11 mouse cellular contexts compared by ENCODE assay signal in the genomic region with DNA sequence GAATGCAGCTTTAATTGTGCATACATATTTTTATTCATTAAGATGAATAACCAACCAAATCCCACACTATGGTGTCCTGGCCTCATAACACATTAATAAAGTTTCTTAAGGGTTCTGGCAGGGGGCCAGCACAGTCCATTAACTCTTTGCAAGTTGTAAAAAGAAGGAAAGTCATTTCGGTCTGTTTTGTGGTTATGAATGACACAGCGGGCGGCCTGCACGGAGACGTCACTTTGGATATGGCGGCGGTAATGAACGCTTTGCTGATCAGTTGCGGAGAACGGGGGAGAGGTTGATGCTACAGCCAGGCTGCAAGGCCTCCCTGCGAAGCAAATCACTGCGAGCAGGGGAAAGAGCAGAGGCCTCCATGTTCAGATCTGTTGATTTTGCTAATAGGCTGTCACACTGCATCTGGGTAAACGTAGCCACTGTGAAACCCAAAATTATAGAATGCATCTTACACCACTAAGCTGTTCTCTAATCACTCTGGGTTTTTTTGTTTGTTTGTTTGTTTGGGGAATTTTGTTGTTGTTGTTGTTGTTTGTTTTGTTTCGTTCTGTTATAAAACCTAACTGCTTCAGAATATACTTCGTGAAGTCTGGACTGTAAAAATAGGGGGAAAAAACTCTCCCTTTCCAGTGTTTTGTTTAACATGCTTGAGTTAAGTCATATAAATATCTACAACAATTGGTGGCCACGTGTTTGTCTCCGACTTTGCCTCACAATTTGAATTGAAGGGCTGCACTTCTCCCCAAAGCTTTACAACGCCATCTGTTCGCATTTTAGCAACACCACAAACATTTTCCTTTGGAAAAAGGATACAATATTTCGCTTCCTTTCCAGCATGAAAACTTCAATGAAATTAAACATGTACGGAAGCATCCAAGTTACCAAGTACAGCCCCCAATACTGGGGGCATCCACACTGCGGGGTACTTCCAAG.
DNase-seq lines count a peak whose midpoint lies in the region; ATAC-seq lines count a peak whose summit lies in the region.
"Had no signal": no experiment of that assay in that cellular context is flagged by ENCODE, and none has a peak within 500 bp of the region (broad histone marks: within the 10 kb centered on the region; RNA-seq: fewer than 3 reads in every experiment).

No protein-coding gene starts in this region.

- no peaks in the 10 kb centered on the region for H3K9me3 ChIP-seq in kidney, embryonic 15.5 days (replicated peaks)
- no peaks in the 10 kb centered on the region for H3K9me3 ChIP-seq in forebrain, embryonic 11.5 days (ENCODE audit: control insufficient read depth, low read length)
- no peaks in the 10 kb centered on the region for H3K9me3 ChIP-seq in midbrain, embryonic 10.5 days (replicated peaks)
- no peaks in the 10 kb centered on the region for H3K9me3 ChIP-seq in liver, embryonic 12.5 days (replicated peaks)

- no peak overlapping the region for H3K4me3 ChIP-seq in kidney, embryonic 15.5 days (replicated peaks)
- H3K4me3 ChIP-seq in forebrain, embryonic 11.5 days (ENCODE audit: low read depth, low read length): no peak overlapping the region
- H3K4me3 ChIP-seq in midbrain, embryonic 10.5 days: no peak overlapping the region
- H3K4me3 ChIP-seq in liver, embryonic 12.5 days: no peak overlapping the region

- no peak for ATAC-seq in kidney, embryonic 15.5 days (replicated peaks; ENCODE audit: low FRiP score)
- ATAC-seq in forebrain, embryonic 11.5 days (replicated peaks; ENCODE audit: low FRiP score): peak; percentile 70
- no peak for ATAC-seq in liver, embryonic 12.5 days

- no peaks in the 10 kb centered on the region for H3K36me3 ChIP-seq in kidney, embryonic 15.5 days
- H3K36me3 ChIP-seq in forebrain, embryonic 11.5 days (ENCODE audit: control insufficient read depth, insufficient read depth, low read length): no peaks in the 10 kb centered on the region
- H3K36me3 ChIP-seq in midbrain, embryonic 10.5 days: no peaks in the 10 kb centered on the region
- H3K36me3 ChIP-seq in liver, embryonic 12.5 days: no peaks in the 10 kb centered on the region

- 58% methylated on average over 22 of the region's 22 CpGs for WGBS in kidney, embryonic 15.5 days
- WGBS in forebrain, embryonic 11.5 days: 40% methylated on average over 22 of the region's 22 CpGs
- 70% methylated on average over 22 of the region's 22 CpGs for WGBS in midbrain, embryonic 10.5 days
- 74% methylated on average over 22 of the region's 22 CpGs for WGBS in liver, embryonic 12.5 days (ENCODE audit: insufficient replicate concordance)

- peaks cover 51% of the 10 kb centered on the region for H3K4me1 ChIP-seq in kidney, embryonic 15.5 days
- peaks cover 14% of the 10 kb centered on the region for H3K4me1 ChIP-seq in forebrain, embryonic 11.5 days (replicated peaks; ENCODE audit: control insufficient read depth, insufficient read depth, low read length)
- peaks cover 26% of the 10 kb centered on the region for H3K4me1 ChIP-seq in midbrain, embryonic 10.5 days
- H3K4me1 ChIP-seq in liver, embryonic 12.5 days: 0 out of 2 replicates have a peak, but pooled peaks cover 10% of the 10 kb centered on the region

- H3K27ac ChIP-seq in kidney, embryonic 15.5 days: peak overlapping the region; percentile 6; the same call in 1 of the 2 replicates
- no peak overlapping the region for H3K27ac ChIP-seq in forebrain, embryonic 11.5 days (ENCODE audit: low read depth, low read length)
- H3K27ac ChIP-seq in midbrain, embryonic 10.5 days (replicated peaks): 0 out of 2 replicates have a peak overlapping the region, but pooled peaks have one; percentile 9
- no peak overlapping the region for H3K27ac ChIP-seq in liver, embryonic 12.5 days

- no peak overlapping the region for H3K9ac ChIP-seq in kidney, embryonic 15.5 days
- H3K9ac ChIP-seq in forebrain, embryonic 11.5 days (ENCODE audit: low read length): no peak overlapping the region
- H3K9ac ChIP-seq in liver, embryonic 12.5 days: no peak overlapping the region

- no peak for DNase-seq in kidney, adult 18-20 months
- DNase-seq in R1 (ENCODE audit: low read depth, low spot score): peak; percentile 40
- DNase-seq in forebrain, embryonic 11.5 days (ENCODE audit: low spot score): peak; percentile 83
- DNase-seq in midbrain, embryonic 10.5 days (ENCODE audit: low spot score): peak; percentile 34
- no peak for DNase-seq in spleen, postnatal 36 days (ENCODE audit: low spot score in 2 of 2)
- no peak for DNase-seq in adrenal gland, adult 18-20 months (ENCODE audit: low spot score in 2 of 2)
- DNase-seq: layer of hippocampus, postnatal 36 days; thymus, adult 18-20 months had no signal

- H3K4me2 ChIP-seq in kidney, embryonic 15.5 days: peak overlapping the region; percentile 27; the same call in 1 of the 2 replicates
- H3K4me2 ChIP-seq in forebrain, embryonic 11.5 days (ENCODE audit: low read depth, low read length, severe bottlenecking): 0 out of 2 replicates have a peak overlapping the region, but pooled peaks have one; percentile 5
- H3K4me2 ChIP-seq in liver, embryonic 12.5 days: no peak overlapping the region

- no peaks in the 10 kb centered on the region for H3K27me3 ChIP-seq in kidney, embryonic 15.5 days
- no peaks in the 10 kb centered on the region; the same call in 1 of the 2 replicates for H3K27me3 ChIP-seq in forebrain, embryonic 11.5 days (ENCODE audit: control insufficient read depth, insufficient read depth, low read length)
- no peaks in the 10 kb centered on the region for H3K27me3 ChIP-seq in midbrain, embryonic 10.5 days (ENCODE audit: low read depth, poor library complexity, severe bottlenecking)
- no peaks in the 10 kb centered on the region for H3K27me3 ChIP-seq in liver, embryonic 12.5 days (replicated peaks)
- H3K27me3 ChIP-seq: CH12.LX had no signal

Comparison
In these comparisons a context has a peak if more than half of its experiments do, and no peak if none do; other contexts are left out.
1. H3K27ac ChIP-seq: peak in kidney, embryonic 15.5 days (single experiment) and midbrain, embryonic 10.5 days (single experiment); none in forebrain, embryonic 11.5 days (single experiment) and liver, embryonic 12.5 days (single experiment).
2. DNase-seq: peak in R1 (single experiment), forebrain, embryonic 11.5 days (single experiment) and midbrain, embryonic 10.5 days (single experiment); none in kidney, adult 18-20 months (single experiment), spleen, postnatal 36 days (0 of 2) and adrenal gland, adult 18-20 months (0 of 2).